Comparison of ENCODE assay signal across 31 mouse cellular contexts in the genomic region with DNA sequence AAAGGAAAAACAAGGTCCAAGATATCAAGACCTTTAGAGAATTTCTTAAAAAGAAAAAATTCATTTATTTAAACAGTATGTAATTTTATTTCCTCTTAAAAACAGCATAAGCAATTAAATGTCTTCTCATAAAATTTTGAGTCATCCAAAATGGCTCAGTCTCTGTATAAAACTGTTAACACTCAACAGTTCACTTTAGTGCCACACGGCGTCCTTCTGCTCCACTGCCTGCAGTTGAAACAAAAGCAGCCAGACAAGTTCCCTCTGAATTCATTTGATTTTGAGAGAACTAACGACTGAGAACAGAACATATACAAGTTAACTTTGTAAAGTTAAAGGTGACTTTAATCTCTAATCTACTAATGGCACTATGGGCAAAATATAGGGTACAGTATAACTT. TPM values are rescaled to one million over a fixed set of nuclear protein-coding genes. Genes with fewer than 3 reads are reported as not detected.
DNase-seq lines count a peak whose midpoint lies in the region; ATAC-seq and TF ChIP-seq lines count a peak whose summit lies in the region.
"Had no signal": no experiment of that assay in that cellular context is flagged by ENCODE, and none has a peak within 500 bp of the region (broad histone marks: within the 10 kb centered on the region; RNA-seq: fewer than 3 reads in every experiment).

No protein-coding gene starts in this region.

- H3K4me1 ChIP-seq in hindbrain, postnatal 0 days (ENCODE audit: insufficient read depth, low read length) = no peaks in the 10 kb centered on the region
- no peaks in the 10 kb centered on the region for H3K4me1 ChIP-seq in hindbrain, embryonic 11.5 days (replicated peaks; ENCODE audit: control insufficient read depth, insufficient read depth, low read length)
- H3K4me1 ChIP-seq: forebrain, embryonic 10.5 days; forebrain, embryonic 13.5 days; heart, embryonic 13.5 days; hindbrain, embryonic 13.5 days had no signal

- no peak overlapping the region for H3K27ac ChIP-seq in hindbrain, postnatal 0 days
- no peak overlapping the region for H3K27ac ChIP-seq in hindbrain, embryonic 11.5 days (ENCODE audit: low read depth, low read length)
- no peak overlapping the region for H3K27ac ChIP-seq in left cerebral cortex, adult 2 months
- H3K27ac ChIP-seq: forebrain, embryonic 10.5 days; forebrain, embryonic 13.5 days; heart, embryonic 13.5 days; hindbrain, embryonic 13.5 days had no signal

- H3K4me3 ChIP-seq in hindbrain, postnatal 0 days (ENCODE audit: low read length) = no peak overlapping the region
- H3K4me3 ChIP-seq in hindbrain, embryonic 11.5 days (ENCODE audit: low read depth, low read length) = no peak overlapping the region
- H3K4me3 ChIP-seq in left cerebral cortex, adult 2 months = no peak overlapping the region
- H3K4me3 ChIP-seq: forebrain, embryonic 10.5 days; forebrain, embryonic 13.5 days; heart, embryonic 13.5 days; hindbrain, embryonic 13.5 days had no signal

- intact Hi-C loops in left cerebral cortex, adult 2 months (cut with DNase I) = no loop called here
- intact Hi-C loops in left cerebral cortex, postnatal 4 days (cut with DNase I) = no loop called here

- H3K36me3 ChIP-seq in hindbrain, postnatal 0 days (ENCODE audit: insufficient read depth, low read length) = peaks cover 19% of the 10 kb centered on the region
- H3K36me3 ChIP-seq in hindbrain, embryonic 11.5 days (ENCODE audit: control insufficient read depth, insufficient read depth, low read length) = peaks cover 12% of the 10 kb centered on the region; the same call in 1 of the 2 replicates

- TF ChIP-seq CTCF in hindbrain, postnatal 0 days (IDR thresholded peaks at IDR 0.05; ENCODE audit: low read depth) = peak; percentile 33
- TF ChIP-seq CTCF in left cerebral cortex, adult 2 months (IDR thresholded peaks at IDR 0.05) = peak; percentile 40

- 69% methylated on average over 3 of the region's 3 CpGs for WGBS in hindbrain, postnatal 0 days
- WGBS in hindbrain, embryonic 11.5 days = 89% methylated on average over 3 of the region's 3 CpGs

- no peak for DNase-seq in hindbrain, postnatal 0 days (ENCODE audit: low spot score)
- no peak for DNase-seq in hindbrain, embryonic 11.5 days (ENCODE audit: low spot score)
- DNase-seq in left cerebral cortex, adult 2 months (ENCODE audit: extremely low spot score in 1 of 2, low spot score in 2 of 2) = no peak
- no peak for DNase-seq in left cerebral cortex, postnatal 4 days
- DNase-seq in R1 (ENCODE audit: low read depth, low spot score) = peak; percentile 22
- DNase-seq in brain, adult 2 months (ENCODE audit: low read depth, low spot score) = peak; percentile 19
- DNase-seq in adrenal gland, adult (ENCODE audit: inconsistent age in 2 of 2, low spot score in 1 of 2) = no peak
- DNase-seq in cerebellum, postnatal 36 days = no peak
- DNase-seq: adrenal gland, postnatal 10 days; adrenal gland, postnatal 36 days; cerebellum, adult 11-12 months; cerebellum, adult 8-10 months; cerebellum, postnatal 10 days; gastrocnemius, postnatal 25 days; heart, adult 18-20 months had no signal

- H3K9ac ChIP-seq in hindbrain, postnatal 0 days (replicated peaks; ENCODE audit: low read length) = no peak overlapping the region
- no peak overlapping the region for H3K9ac ChIP-seq in hindbrain, embryonic 11.5 days (ENCODE audit: low read depth, low read length)
- H3K9ac ChIP-seq: forebrain, embryonic 13.5 days; heart, embryonic 13.5 days; hindbrain, embryonic 13.5 days had no signal

- no peaks in the 10 kb centered on the region for H3K27me3 ChIP-seq in hindbrain, postnatal 0 days (ENCODE audit: insufficient read depth, low read length)
- H3K27me3 ChIP-seq in hindbrain, embryonic 11.5 days (ENCODE audit: control insufficient read depth, insufficient read depth, low read length) = no peaks in the 10 kb centered on the region
- H3K27me3 ChIP-seq: forebrain, embryonic 13.5 days; heart, embryonic 13.5 days; hindbrain, embryonic 13.5 days had no signal

- H3K9me3 ChIP-seq in hindbrain, postnatal 0 days (ENCODE audit: low read length) = no peaks in the 10 kb centered on the region
- no peaks in the 10 kb centered on the region for H3K9me3 ChIP-seq in hindbrain, embryonic 11.5 days (ENCODE audit: control insufficient read depth, low read length)
- H3K9me3 ChIP-seq: forebrain, embryonic 10.5 days; forebrain, embryonic 13.5 days; heart, embryonic 13.5 days; hindbrain, embryonic 13.5 days had no signal

- H3K4me2 ChIP-seq in hindbrain, postnatal 0 days (ENCODE audit: low read depth, low read length) = no peak overlapping the region
- H3K4me2 ChIP-seq in hindbrain, embryonic 11.5 days (replicated peaks; ENCODE audit: low read depth, low read length) = no peak overlapping the region
- H3K4me2 ChIP-seq: forebrain, embryonic 13.5 days; heart, embryonic 13.5 days; hindbrain, embryonic 13.5 days had no signal

- ATAC-seq in hindbrain, postnatal 0 days = no peak
- no peak for ATAC-seq in hindbrain, embryonic 11.5 days (ENCODE audit: low FRiP score)
- ATAC-seq: activated CD4-positive, CD25-positive, alpha-beta regulatory T cell, adult 4 months; CD4-positive, CD25-positive, alpha-beta regulatory T cell, adult 4 months; forebrain, embryonic 13.5 days; hindbrain, embryonic 16.5 days; inflammation-experienced regulatory T-cells, adult 6 months had no signal

RNA-seq across cellular contexts. Expression of a gene that starts 10.0 kb away (rescaled TPM):
- not detected in 2 replicates for total RNA-seq in hindbrain, postnatal 0 days (2014; rRNA removed)
- polyA plus RNA-seq in hindbrain, postnatal 0 days (2015; fragmentation: Nextera tagmentation; extraction: Ambion mirVana) = 0.33 and 0.55 TPM in 2 replicates
- not detected in 2 replicates for polyA plus RNA-seq in hindbrain, embryonic 11.5 days (2014; fragmentation: Nextera tagmentation; extraction: Ambion mirVana)
- not detected for total RNA-seq in left cerebral cortex, adult 2 months (2021)
- total RNA-seq in left cerebral cortex, postnatal 4 days (2021) = not detected
- total RNA-seq: adrenal gland, adult 18-20 months; adrenal gland, postnatal 10 days; adrenal gland, postnatal 36 days; gastrocnemius, adult 8-10 months; gastrocnemius, postnatal 25 days; hematopoietic stem cell, adult 5-6 weeks; MEL had no signal
- polyA plus RNA-seq: C2C12; embryonic facial prominence, embryonic 11.5 days; embryonic facial prominence, embryonic 14.5 days; forebrain, embryonic 10.5 days; forebrain, embryonic 13.5 days; gonadal fat pad, adult 2 months; hindbrain, embryonic 13.5 days; hindbrain, embryonic 16.5 days; inflammation-experienced regulatory T-cells, adult 6 months had no signal

RNA-seq across cellular contexts. Expression of a gene that starts 39.1 kb away (rescaled TPM):
- total RNA-seq in hindbrain, postnatal 0 days (2014; rRNA removed) = 32.0 and 38.5 TPM in 2 replicates
- 32.7 and 33.0 TPM in 2 replicates for polyA plus RNA-seq in hindbrain, postnatal 0 days (2015; fragmentation: Nextera tagmentation; extraction: Ambion mirVana)
- 60.5 and 65.3 TPM in 2 replicates for polyA plus RNA-seq in hindbrain, embryonic 11.5 days (2014; fragmentation: Nextera tagmentation; extraction: Ambion mirVana)
- 10 to 100 TPM; 48.7 to 50.8 TPM for total RNA-seq in left cerebral cortex, adult 2 months (2021)
- 10 to 100 TPM; 86.2 to 89.2 TPM for total RNA-seq in left cerebral cortex, postnatal 4 days (2021)

Comparison
In these comparisons a context has a peak if more than half of its experiments do, and no peak if none do; other contexts are left out.
1. DNase-seq: peak in R1 (single experiment) and brain, adult 2 months (single experiment); none in hindbrain, postnatal 0 days (single experiment), hindbrain, embryonic 11.5 days (single experiment), left cerebral cortex, adult 2 months (0 of 2), left cerebral cortex, postnatal 4 days (single experiment), adrenal gland, adult (0 of 2) and cerebellum, postnatal 36 days (0 of 2).